Mouse (Mus musculus) gastrocnemius, postnatal 10 days (tissue): ENCODE measurements at regions not wholly inside any gene's neighbourhood (a gene's known extent, or its start where the extent isn't known, plus 50 kb on each side); places are given as distances from the start of the nearest gene placed in this dataset.

Source experiments
- DNase-seq: peaks from one replicate; pipeline ENCODE4 v3.0.0; 2021; ENCODE audit warnings: mixed read lengths

GRCm38 (mm10) chr13:47298010-47298409 lies 175.6 kb downstream of the Rnf144b start:
- no peak for DNase-seq

DNA sequence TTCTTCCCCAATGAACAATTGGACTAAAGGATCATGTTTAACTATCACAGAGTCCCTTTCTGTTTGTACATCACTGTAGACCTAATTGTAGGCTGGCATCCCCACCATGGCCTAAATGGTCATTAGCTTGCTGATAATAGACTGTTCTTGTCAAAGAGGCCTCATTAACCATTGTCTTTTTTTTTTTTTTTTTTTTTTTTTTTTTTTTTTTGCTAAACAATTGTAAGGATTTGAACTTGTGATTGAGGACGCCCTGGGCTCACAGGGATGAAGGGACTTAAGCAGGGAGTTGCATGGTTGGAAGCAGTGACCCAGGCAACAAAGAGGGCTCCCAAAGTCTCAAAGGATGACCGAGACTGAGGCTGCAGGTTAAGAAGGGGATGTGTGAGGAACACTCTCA lies 178.0 kb downstream of the Rnf144b start:
- no peak for DNase-seq

DNA sequence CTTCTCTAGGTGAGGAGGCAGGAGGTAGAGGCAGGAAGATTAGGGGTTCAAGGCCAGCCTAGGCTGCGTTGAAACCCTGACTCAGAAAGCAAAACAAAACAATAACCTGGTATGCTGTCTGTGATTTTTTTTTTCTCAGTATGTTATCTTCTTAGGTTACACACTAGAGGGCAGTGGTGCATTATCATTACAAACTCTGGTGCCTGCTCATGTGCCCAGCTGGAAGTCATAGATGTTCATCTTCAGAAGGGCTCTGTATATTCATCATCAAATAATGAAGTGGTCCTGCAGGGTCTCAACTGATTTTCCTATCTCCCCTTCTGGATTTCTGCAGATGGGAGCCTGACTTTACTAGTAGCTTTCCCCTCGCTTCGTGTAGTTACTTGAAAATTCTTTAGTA lies 178.6 kb downstream of the Rnf144b start:
- no peak for DNase-seq

DNA sequence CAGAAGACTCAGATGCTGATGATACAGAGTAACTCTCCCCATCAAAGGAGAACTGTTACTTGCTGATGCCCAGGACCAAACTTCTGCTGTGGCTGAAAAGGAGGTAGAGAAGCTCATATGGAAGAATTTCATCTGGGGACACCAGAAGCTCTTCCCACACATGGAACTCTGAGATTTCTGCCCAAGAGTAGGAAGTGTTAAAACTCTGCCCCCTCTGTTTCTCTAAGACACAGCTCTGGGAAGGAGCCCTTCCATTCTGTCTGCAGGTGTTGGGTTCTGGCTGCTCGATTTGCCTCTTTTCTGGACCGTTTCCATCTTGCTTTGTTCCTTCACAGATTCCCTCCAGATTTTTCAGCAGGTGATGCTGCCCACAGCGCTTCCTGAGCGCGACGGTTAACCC lies 187.0 kb downstream of the Rnf144b start:
- no peak for DNase-seq

DNA sequence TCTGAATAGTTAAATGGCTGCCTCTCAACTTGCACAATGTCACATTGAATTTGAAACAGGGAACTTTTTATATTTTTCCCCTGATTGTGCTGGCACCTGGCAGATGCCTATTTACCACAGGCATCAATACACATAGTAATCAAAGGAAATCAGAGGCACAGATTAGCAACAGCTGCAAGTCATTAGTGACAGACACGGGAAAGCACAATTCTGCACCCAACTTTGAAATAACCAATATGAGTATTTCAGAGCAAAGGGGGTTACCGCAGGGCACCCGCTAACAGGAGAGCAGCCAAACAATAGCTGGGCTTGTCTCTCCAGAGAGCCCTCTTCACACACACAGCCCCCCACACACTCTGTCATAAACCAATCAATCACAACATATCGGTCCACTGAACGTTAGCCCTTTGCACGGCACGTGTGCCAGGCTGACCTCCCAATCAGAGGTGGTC lies 188.3 kb downstream of the Rnf144b start:
- DNase-seq, result no peak

DNA sequence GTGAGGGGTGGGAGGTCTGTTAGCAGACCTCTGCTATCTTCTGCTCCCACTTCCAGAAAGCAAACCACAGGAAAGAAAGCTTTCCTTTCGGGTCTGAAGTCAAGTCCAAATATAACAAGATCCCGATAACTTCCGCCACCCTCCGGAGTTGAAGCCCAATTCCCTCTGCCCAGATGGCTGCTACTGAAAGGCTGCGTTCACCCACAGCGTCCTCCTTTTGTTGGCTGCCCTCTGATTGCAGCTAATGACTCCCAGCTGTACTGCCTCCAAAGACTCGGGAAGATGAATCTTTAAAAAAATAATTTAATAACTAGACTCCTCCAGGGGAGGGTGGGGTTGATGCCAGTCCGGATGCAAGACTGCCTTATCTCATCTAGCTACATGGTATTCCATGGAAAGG lies 197.1 kb downstream of the Rnf144b start:
- no peak for DNase-seq

- no peak for DNase-seq
Observed at GRCm38 (mm10) chr13:47321876-47322275, 199.4 kb downstream of the Rnf144b start.

DNA sequence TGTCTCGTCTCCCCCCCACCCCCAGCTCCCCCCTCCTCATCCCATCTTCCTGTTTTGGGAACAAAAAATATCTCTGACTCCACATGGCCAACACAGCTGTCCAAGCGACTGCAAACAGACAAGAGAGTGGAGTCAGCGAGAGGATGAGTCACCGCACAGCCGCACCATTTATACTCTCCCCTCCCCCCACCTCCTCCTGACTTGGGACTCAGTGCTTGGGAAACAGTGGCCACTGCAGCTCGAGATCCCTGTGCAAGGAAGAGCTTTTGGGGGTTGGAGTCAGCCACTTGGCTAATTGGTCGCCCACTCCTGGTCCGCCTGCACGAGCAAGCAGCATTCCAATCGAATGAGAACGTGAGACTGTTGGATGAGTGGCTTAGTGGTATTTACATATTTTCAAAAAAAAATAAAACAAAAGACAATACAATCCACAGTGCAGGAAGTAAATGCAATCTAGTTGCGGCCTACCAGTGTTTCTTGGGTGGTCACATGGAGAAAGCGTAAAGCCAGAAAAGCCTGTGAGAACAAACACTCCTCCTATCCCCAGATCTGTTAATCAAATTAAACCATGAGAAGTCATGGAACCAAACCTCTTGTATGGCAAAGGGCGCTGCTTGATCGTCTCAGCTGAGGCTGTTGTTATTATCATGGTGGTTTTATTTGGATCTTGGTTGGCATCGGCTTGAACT lies 213.7 kb downstream of the Rnf144b start:
- DNase-seq, result peak; percentile 34

DNA sequence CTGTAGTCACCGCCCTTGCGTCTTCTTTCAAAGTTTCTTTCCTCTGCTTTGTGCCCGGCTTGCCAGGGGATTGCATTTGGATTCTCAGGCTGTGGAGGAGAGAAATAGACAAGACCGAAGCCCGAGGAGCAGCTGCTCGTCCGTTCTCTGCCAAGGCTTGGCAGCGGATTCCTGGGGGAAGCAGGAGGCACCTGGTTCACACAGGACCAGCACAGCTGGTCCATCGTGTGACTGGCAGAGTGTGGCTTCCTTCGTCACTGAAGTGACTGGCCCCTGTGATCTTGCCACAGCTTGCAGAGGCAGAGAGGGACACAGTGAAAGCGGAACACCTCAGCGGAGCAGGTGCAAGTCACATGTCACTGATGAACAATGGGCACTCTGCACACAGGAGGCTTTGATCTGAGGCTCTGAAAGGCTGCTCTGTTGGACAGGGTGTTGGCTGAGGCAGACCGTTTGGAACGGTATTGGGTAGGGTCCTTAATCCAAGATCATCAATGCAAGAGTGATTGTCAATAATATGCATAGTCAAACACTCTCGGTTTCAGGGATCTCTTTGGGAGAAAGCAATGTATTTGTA lies 214.5 kb downstream of the Rnf144b start:
- peak; percentile 59 for DNase-seq

DNA sequence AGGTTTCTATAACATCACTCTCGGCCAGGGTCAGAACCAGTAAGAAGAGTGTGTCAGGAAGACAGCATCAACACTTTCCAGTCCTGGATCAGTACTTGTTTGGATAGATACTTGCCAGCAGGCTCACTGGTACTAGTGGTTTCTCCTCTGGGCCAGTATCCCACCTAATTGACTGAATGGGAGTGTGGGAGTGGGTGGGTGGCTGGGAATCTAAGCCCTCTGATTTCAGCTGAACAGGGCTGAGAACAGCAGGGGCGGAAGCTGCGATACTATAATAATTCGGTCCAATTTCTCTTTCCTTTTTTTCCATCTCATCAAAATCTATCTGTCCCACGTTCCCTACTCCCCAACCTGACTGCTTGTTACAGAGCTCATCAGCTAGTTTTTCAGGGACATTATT lies 217.0 kb downstream of the Rnf144b start:
- no peak for DNase-seq

GRCm38 (mm10) chr13:47342361-47342760 lies 219.9 kb downstream of the Rnf144b start:
- DNase-seq, result no peak

DNA sequence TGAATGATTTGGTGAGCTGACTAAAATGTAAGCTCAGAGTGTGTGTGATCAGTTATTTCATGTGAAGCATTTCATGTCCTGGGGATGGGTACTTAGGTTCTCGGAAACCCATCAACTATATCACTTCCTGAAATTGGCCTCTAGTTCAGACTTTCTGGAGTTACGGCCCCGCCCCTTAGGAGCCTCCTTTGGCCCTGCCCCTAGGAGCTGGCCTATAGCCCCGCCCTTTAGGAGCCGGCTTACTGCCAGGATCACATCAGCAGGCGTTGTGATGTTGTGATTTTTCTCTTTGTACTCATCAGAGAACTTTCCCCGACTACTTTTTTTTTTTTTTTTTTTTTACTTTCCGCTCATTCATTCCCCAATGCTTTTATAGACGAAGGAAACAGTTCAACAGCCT lies 223.1 kb downstream of the Rnf144b start:
- DNase-seq, result no peak

- DNase-seq, result no peak
Observed at GRCm38 (mm10) chr13:47347835-47348234, 225.4 kb downstream of the Rnf144b start.

- DNase-seq, result peak; percentile 78
Observed at GRCm38 (mm10) chr13:47348517-47349145, 226.2 kb downstream of the Rnf144b start.

GRCm38 (mm10) chr13:47354446-47354845 lies 232.0 kb downstream of the Rnf144b start:
- DNase-seq, result peak; percentile 45

- DNase-seq, result no peak
Observed at GRCm38 (mm10) chr13:47355169-47355568, 232.7 kb downstream of the Rnf144b start.

- DNase-seq, result no peak
Observed at GRCm38 (mm10) chr13:47358986-47359385, 236.5 kb downstream of the Rnf144b start.

GRCm38 (mm10) chr13:47365776-47366175 lies 243.3 kb downstream of the Rnf144b start:
- no peak for DNase-seq

DNA sequence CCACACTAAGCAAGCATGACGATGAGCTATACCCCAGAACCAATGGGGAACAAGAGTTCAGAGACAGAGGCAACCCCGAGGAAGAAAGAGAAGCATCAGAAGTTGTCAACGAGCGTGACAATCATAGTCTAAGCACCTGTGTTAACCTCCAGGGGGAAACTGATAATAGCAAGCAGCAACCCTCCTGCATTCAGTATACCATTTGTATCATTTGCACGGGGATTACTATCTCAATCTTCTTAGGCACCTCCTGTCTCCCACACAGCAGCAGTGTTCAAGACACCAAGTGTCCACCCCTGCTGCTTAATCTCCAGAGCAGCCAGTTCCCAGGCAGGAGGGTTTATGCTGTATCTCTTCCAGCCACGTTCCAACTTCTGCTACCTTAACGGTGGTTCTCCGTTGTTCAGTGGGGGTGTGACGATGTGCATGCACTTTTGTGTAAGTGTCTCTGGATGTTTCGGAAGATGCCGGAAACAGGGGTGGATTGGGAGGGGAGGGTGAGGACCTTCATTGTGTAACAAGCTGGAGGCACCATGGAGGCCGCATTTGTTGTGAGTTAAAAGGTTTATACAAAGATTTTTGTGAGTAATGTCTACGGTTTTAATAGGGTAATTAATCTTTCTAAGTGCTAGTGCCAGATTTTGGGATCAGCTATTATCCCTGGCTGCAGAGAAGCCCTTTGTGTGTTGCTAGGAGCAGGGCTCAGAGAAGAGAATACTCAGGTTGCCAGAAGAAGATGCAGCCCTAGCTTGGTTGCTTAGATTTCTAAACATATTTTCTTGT lies 245.8 kb downstream of the Rnf144b start:
- DNase-seq, result no peak

- DNase-seq, result no peak
Observed at GRCm38 (mm10) chr13:47374583-47374982, 252.1 kb downstream of the Rnf144b start.

DNA sequence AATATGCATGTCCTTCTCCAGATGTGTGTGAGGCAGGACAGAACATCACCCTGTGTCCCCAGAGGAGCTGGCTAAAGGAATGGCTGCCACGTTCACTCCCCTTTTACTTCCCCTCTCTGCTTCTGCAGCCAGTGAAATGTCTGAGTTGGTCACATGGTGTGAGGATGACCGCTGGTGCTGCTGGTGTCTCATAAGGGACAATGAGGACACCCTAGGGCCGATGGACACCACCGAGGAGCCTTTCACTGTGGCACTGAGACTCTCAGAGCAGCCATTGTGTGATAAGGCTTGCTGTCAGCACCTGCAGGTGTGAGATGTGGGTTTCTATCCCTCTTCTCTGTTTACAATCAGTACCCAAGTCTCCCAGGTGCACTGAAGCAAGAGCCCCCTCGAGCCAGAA lies 268.6 kb downstream of the Rnf144b start:
- no peak for DNase-seq

DNA sequence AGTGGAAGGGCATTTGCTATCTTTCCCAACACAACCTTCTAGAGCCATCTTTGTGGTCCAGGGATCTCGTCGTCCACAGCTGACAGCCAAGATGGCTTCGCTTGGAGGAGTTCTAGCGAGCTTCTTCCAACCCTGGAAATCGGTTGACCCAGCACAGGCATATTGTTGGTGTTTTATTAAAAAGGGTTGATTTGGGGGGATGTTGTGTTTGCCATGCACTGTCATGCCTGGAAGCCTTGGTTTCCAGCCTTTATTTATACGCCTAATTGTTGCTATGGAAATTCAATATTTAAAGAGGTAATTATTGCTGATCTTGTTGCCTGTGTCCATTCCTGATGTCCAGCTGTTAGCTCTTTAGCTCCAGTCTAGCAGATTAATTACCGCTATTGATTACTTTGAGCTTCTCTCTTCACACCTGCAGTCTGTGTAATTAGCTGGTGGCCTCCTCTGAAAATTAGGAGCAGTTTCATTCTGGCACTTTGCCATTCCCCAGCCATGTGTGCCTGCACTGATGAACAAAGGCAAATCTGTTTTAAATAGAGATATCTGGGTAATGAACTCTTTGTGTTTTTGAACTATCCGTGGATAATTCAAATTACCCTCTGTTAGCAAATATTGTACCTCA lies 275.4 kb downstream of the Rnf144b start:
- no peak for DNase-seq

GRCm38 (mm10) chr13:47398976-47399375 lies 276.5 kb downstream of the Rnf144b start:
- no peak for DNase-seq
